Mouse (Mus musculus): ENCODE measurements at regions not wholly inside any gene's neighbourhood (a gene's known extent, or its start where the extent isn't known, plus 50 kb on each side); places are given as distances from the start of the nearest gene placed in this dataset.

DNA sequence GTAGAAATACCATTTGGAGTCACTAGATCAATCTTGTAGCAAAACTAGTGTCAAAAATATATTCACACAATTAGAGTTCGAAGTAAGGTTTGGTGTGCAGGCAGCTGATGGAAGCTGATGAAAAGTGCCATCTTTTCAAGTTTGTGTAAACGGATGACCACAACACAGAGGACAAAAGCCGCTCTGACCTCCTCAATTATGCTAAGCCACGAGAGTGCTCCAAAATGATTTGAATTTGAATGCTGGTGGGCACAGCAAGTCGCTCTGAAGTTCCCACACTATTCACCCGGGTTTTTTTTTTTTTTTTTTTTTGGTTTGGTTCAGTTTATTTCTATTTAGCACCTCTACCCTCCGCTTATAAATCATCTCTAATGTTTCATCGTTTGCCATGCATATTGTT lies 68.5 kb upstream of the Pitx2 start:
- H3K4me1 ChIP-seq (ENCODE audit: control insufficient read depth, insufficient read depth), result no peaks in the 10 kb centered on the region
- TF ChIP-seq EP300 (IDR thresholded peaks at IDR 0.05; ENCODE audit: low read depth), result no peak
- no peak for TF ChIP-seq CTCF (IDR thresholded peaks at IDR 0.05; ENCODE audit: low read depth)
- no peaks in the 10 kb centered on the region for H3K27me3 ChIP-seq (ENCODE audit: control insufficient read depth, insufficient read depth, low read length)
- H3K9me3 ChIP-seq (replicated peaks; ENCODE audit: control insufficient read depth, low read length), result no peaks in the 10 kb centered on the region
- H3K36me3 ChIP-seq (replicated peaks; ENCODE audit: control insufficient read depth, insufficient read depth, low read length), result no peaks in the 10 kb centered on the region
- no peak overlapping the region for H3K4me3 ChIP-seq (ENCODE audit: low read depth, low read length)
- H3K9ac ChIP-seq (replicated peaks; ENCODE audit: low read depth, low read length), result no peak overlapping the region
- ATAC-seq (ENCODE audit: insufficient read depth, low read depth) (no peak), DNase-seq (ENCODE audit: low spot score) (no peak)
- H3K4me2 ChIP-seq (ENCODE audit: low read depth, low read length), result no peak overlapping the region
- no peak overlapping the region for H3K27ac ChIP-seq (ENCODE audit: low read depth)
- 75% methylated on average over 8 of the region's 8 CpGs for WGBS

DNA sequence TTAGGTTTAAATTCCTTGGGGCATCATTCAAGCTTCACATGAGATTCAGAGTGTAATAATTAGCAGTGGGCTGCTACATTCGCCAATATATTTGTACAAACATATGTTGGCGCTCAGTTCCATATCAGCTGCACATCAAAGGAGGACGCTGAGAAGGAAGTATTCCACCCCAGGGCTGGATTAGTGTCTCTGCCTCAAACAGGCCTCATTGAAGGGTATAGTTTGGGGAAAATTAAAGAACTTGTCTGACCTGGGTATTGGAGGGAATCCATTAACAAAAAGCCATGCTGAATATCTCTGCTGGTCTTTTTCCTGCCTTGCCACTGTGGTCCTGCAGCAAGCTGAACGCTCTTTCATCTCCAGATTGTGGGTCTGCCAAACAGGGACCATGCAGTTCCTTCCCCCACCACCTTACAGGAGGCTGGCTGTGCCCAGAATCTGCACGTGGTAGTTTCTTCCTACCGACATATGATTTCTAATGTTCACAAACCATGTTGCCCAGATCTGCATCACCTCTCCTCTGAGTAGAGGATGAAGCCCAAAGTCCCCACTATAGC lies 67.7 kb upstream of the Pitx2 start:
- ATAC-seq (ENCODE audit: insufficient read depth, low read depth) (no peak), DNase-seq (ENCODE audit: low spot score) (no peak)
- H3K9ac ChIP-seq (replicated peaks; ENCODE audit: low read depth, low read length), result no peak overlapping the region
- H3K36me3 ChIP-seq (replicated peaks; ENCODE audit: control insufficient read depth, insufficient read depth, low read length), result no peaks in the 10 kb centered on the region
- WGBS, result 60% methylated on average over 6 of the region's 6 CpGs
- TF ChIP-seq CTCF (IDR thresholded peaks at IDR 0.05; ENCODE audit: low read depth) (no peak), EP300 (IDR thresholded peaks at IDR 0.05; ENCODE audit: low read depth) (no peak)
- no peak overlapping the region for H3K27ac ChIP-seq (ENCODE audit: low read depth)
- H3K9me3 ChIP-seq (replicated peaks; ENCODE audit: control insufficient read depth, low read length), result no peaks in the 10 kb centered on the region
- H3K4me2 ChIP-seq (ENCODE audit: low read depth, low read length), result no peak overlapping the region
- H3K27me3 ChIP-seq (ENCODE audit: control insufficient read depth, insufficient read depth, low read length), result no peaks in the 10 kb centered on the region
- H3K4me1 ChIP-seq (ENCODE audit: control insufficient read depth, insufficient read depth), result no peaks in the 10 kb centered on the region
- H3K4me3 ChIP-seq (ENCODE audit: low read depth, low read length), result no peak overlapping the region
